Mouse (Mus musculus) kidney, adult 2 months (tissue): Measurements from ENCODE around the gene Sin3a.

Experiments used
- CTCF ChIP-seq: fragments of 200-500 bp; conservative IDR thresholded peaks from 2 replicates; pipeline ENCODE4 v1.5.1; 2011; ENCODE audit warnings: low read depth, mild to moderate bottlenecking, control low read depth, low read length, moderate library complexity, mixed read lengths; ENCODE audit not compliant: insufficient read depth, insufficient read length
- POLR2A ChIP-seq: fragments of 200-500 bp; IDR thresholded peaks from one replicate; pipeline ENCODE4 v1.6.1; 2011; ENCODE audit warnings: low read depth, low read length, control low read depth

DNA sequence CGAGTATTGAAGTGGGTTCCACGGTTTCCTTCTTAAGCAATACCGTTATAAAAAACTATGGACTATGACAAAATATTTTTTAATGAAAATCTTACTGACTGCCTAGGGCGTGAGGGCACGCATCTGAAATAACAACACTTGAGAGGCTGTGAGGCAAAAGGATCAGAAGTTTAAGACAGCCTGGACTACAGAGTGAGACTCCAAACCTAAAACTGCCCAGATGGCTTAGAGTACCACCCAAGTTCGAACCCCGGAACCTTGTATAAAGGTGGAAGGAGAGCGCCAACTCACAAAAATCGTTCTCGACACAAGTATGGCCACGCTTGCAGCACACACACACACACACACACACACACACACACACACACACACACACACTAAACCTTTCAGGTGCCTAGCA lies 86.7 kb downstream of the Sin3a start:
- no peak for TF ChIP-seq CTCF
- TF ChIP-seq POLR2A: no peak
